Mouse (Mus musculus) skeletal muscle tissue, adult 2 months (tissue): ENCODE measurements around the gene Gm42906.

ENCODE experiments used
- DNase-seq: peaks from one replicate; pipeline ENCODE4 v3.0.0-alpha.2; 2012; ENCODE audit warnings: low read depth, low spot score

Gm42906 gene

DNA sequence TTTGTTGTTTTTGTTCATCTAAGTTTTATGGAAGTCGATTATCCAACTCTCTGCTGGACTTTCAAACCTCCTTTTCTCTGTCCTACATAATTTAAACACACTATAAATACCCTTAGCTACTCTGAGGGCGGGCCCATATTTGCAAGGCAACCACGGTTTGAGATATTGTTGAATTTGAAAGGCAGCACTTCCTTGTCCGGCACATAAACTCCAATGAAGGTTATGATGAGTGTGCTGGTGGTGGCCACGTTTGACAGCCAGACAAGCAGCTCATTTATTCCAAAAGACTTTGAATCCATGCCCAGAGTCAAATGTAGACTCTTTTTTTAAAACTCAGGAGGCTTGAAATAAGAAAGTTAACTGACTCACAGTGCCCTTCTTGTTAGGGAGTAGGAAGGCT, 33.3 kb downstream of the Gm42906 start:
- DNase-seq, result no peak

- DNase-seq, result peak; percentile 9
Measured at GRCm38 (mm10) chr5:151393821-151394662, 33.9 kb downstream of the Gm42906 start.

DNA sequence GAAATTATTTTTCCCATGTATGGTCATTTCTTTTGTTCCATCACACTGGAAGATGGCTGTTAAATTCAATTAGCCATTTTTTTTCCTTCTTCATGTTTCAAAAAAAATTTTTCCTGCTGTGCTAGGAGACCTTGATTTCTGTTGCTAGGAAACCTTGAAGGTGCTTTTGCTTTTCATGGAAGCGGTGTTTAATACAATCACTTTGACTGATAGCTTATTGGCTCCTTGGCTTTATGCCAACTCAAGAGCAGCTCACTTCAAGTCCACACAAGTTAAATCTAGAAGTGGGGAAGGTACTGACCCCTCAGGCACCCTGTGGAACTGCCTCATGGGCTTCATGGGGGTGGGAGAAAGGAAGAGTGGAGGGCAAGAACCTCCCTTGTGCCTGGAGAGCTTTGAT, 38.1 kb downstream of the Gm42906 start:
- no peak for DNase-seq

DNA sequence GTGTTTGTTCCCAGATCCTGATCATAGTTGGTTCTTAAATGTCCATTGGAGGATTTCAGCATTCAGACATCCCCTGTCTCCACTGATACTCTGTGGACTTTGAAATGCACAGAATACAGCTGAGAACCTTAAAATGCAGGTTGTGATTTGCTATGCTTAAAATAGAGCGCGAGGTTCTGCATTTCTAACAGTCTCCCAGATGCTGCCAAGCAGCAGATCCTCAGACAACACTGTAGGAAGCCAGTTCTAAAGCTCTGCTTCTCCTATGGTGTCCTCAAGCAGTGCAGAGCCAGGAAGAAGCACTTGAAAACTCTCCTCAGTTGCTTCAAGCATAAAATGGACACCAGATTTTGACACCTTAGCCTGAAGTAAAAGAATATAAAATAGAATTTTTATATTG, 48.1 kb downstream of the Gm42906 start:
- DNase-seq, result no peak

GRCm38 (mm10) chr5:151379210-151379609, 48.8 kb downstream of the Gm42906 start:
- no peak for DNase-seq

DNA sequence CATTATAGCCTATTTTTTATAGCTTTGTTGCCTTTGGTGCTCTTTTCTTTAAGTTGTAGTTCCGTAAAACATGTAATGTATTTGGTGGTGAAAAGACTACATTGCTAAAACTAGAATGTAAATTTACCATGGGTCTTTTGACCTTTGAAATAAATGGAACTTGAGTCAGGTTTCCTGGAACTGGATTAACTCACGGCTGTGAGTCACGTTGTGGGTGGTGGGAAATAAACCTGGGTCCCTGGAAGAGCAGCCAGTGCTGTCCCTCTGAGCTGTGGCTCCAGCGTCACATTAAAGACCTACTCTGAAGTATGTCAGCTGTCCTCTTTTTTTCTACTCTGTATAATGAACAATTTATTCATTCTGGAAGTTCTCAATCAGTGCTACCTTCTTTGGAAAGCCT, 51.0 kb downstream of the Gm42906 start:
- no peak for DNase-seq

DNA sequence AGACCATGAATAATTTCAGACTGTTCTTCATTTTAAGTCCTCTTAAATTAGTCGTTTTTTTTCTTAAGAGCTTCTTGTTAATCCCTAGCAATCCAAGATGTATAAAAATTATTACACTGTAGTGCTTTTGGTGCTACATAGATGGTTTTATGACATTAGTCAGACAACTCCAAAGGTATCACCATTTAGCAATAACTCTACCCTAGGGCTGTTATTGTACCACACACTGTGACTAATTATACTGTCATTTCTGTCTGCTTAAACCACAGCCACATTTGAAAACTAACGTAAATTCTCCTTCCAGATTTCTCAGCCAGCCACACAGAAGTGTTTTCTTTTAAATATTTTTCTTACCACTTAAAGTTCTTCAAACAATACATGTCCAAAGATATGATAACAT, 53.1 kb downstream of the Gm42906 start:
- DNase-seq, result no peak

GRCm38 (mm10) chr5:151371130-151371529, 56.8 kb downstream of the Gm42906 start:
- no peak for DNase-seq

DNA sequence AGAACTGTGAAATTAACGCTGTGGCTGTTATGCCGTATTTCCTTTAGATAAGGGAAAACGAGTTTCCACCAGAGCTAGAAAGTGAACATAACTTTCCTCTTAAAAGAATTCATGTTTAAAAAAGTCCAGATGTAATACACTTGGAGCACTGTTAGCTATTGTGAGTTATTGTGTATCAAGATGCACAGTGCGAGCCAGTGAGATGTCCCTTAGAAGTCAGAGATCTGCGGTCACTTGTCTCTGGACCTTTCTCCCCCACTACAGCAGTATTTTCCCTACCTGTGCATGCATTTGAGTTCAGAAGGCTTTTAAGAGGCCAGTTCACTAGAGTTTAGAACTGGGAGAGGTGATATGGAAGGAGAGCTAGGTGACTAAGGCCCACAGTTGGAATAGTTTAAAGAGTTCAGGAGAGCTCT, 58.6 kb downstream of the Gm42906 start:
- no peak for DNase-seq

DNA sequence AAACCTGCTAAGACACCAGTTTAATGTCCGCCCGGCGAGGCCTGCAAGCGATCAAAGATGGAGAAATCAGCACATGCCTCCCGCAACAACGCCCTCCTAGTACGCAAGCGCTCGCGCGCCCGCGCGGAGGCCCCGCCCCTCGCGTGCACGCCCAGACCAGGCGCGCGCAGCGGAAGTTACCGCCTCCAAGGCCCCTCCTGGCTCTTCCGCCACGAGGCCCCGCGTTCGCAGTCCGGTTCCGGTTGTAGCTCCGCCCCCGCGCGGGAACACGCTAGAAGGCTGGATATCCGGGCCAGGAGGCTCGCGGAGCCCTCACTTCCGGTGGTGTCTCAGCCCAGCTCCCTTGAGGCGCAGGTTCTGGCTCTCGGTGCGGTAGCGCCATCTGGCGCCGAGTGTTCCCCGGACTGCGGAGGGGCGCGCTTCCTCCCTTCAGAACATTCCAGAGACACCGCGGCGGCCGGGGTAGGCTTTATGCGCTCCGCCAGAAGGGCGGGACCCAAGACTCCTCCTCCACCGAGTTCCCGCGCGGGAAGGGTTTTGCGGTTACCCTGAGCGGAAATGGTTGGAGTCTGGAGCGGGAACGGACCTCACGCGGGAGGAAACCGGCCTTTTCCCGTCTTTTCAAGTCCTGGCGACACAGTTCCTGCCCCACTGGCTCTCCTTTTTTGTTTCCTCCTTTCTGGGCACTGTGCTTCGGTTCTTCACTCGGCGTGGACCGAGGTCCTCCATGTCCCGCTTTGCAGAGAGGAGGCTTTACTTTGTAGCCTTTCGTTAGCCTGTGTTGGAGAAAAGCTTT, 59.4 kb downstream of the Gm42906 start:
- DNase-seq, result peak; percentile 99

GRCm38 (mm10) chr5:151367881-151368394, 60.0 kb downstream of the Gm42906 start:
- peak; percentile 31 for DNase-seq

- no peak for DNase-seq
Measured at GRCm38 (mm10) chr5:151367317-151367716, 60.6 kb downstream of the Gm42906 start.

GRCm38 (mm10) chr5:151363343-151364000, 64.5 kb downstream of the Gm42906 start:
- no peak for DNase-seq

- no peak for DNase-seq
Measured at GRCm38 (mm10) chr5:151349616-151350015, 78.3 kb downstream of the Gm42906 start.

DNA sequence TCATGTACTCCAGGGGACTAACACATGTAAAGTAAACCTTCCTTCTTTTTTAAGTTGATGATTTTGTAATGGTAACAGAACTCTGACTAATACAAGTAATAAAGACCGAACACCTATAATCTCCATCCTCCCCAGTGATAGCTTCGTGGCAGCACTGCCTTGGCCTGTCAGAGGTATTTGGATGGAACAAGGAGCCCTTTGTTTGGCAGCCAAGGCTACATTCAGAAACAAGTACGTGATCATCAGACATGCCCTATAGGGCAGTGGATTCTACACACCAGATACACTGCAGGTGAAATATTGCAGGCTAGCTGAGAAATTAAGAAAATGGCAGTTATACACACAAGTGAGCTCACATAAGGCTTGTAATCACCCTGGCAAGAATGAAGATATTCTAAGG, 79.5 kb downstream of the Gm42906 start:
- no peak for DNase-seq

- no peak for DNase-seq
Measured at GRCm38 (mm10) chr5:151346626-151347025, 81.3 kb downstream of the Gm42906 start.

DNA sequence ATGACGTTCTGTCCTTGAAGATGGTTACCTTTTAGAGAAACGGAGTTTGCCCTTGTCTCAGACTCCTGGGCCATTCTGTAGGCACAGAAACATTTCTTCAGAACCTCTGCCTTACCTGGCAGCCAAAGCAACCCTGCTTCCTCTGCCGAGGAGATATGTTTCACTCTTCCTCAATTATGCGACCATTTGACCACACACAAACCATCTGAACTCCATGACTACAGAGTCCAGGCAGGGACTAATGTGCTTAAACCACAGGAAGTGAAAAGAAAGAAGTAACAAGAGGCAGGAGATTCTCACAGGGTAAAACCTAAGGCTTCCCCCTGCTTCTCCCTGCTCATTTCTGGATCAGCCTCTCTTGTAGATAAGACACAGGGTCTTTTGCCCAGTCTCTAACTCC, 83.2 kb downstream of the Gm42906 start:
- DNase-seq, result no peak

- DNase-seq, result no peak
Measured at GRCm38 (mm10) chr5:151333686-151334085, 94.3 kb downstream of the Gm42906 start.

DNA sequence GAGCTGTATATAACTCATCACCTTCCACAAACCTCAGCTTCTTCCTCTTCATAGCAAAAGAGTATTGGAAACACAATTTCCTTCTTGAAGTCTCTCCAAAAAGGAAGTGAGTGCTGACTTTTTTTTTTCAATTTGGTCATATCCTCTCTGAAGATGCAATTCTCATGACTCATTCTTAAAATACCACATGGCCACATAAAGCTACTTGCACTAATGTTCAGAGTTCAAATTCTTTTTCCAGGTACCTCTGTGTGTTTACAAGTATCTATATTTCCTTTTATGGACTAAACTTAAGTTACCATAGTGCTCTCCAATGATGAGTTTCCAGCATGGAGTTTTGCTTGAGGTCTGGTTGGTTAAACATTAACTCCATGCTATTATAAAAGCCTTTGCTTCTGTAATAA, 94.8 kb downstream of the Gm42906 start:
- no peak for DNase-seq

DNA sequence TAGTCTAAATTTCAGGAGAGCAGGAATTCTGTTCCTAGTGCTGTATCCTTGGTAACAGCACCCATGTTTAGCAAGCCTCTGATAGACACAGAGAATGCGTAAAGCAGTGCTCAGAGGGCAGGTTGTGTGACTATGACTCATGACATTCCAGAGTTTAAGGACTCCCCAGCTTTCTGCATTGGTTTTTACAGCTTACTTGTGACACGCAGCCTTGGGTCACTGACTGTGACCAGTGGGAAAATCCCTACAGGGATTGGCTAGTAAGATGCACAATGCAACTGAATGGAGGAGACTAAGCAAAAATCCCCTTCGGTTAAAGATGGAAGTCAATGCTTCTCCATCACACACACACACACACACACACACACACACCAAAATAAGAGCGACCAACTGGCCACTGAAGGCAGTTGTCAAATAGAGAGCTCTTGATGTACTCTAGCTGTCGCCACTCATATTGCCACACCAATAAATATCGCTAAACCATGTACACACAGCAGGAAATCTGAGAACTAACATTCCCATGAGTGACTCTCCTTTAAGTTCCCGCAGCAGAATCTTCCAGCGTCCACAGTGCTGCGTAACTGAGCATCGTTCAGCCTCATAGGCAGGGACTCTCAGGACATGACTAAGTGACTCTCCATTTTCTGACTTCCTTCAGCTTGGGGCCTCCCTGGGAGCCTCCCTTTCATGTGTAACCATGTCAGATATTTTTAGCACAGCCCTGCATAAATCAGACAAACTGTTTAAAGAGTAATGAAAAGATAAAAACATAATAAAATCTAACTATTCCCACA, 112.0 kb downstream of the Gm42906 start:
- peak; percentile 7 for DNase-seq

- DNase-seq, result no peak
Measured at GRCm38 (mm10) chr5:151300286-151300685, 127.7 kb downstream of the Gm42906 start.
